Mouse (Mus musculus) ovary, postnatal 14 days (tissue): ENCODE data around the gene Ifnab.

Source experiments
- DNase-seq: peaks from one replicate; pipeline ENCODE4 v3.0.0; 2022; ENCODE audit warnings: low spot score

Gene Ifnab

GRCm38 (mm10) chr4:88691259-88691658, at the start of gene Ifnab:
Gene Ifnab, minus strand, starts transcription at chr4:88691359.
- no peak for DNase-seq

- no peak for DNase-seq
These were observed 47.9 kb upstream of the Ifnab start for GRCm38 (mm10) chr4:88739036-88739435.

GRCm38 (mm10) chr4:88738480-88738879, 47.3 kb upstream of the Ifnab start:
- peak; percentile 66 for DNase-seq

- no peak for DNase-seq
These were observed 36.2 kb upstream of the Ifnab start for GRCm38 (mm10) chr4:88727324-88727723.

- DNase-seq = no peak
These were observed 35.6 kb upstream of the Ifnab start for GRCm38 (mm10) chr4:88726727-88727126.

- DNase-seq = no peak
These were observed 32.4 kb upstream of the Ifnab start for GRCm38 (mm10) chr4:88723497-88724090.

- DNase-seq = peak; percentile 83
These were observed 30.9 kb upstream of the Ifnab start, which contains the start of the genes Gm26566 and Klhl9 for GRCm38 (mm10) chr4:88721791-88722721. Gene Gm26566, plus strand, starts transcription at chr4:88721805. Gene Klhl9, minus strand, starts transcription at chr4:88722465.

- no peak for DNase-seq
These were observed 27.6 kb upstream of the Ifnab start for GRCm38 (mm10) chr4:88718715-88719114.

- DNase-seq = no peak
These were observed 23.9 kb upstream of the Ifnab start for GRCm38 (mm10) chr4:88715059-88715458.

- no peak for DNase-seq
These were observed 23.1 kb upstream of the Ifnab start for GRCm38 (mm10) chr4:88714281-88714680.

- DNase-seq = no peak
These were observed 16.1 kb upstream of the Ifnab start for GRCm38 (mm10) chr4:88707128-88707826.

GRCm38 (mm10) chr4:88705924-88706323, 14.8 kb upstream of the Ifnab start:
- DNase-seq = no peak

- DNase-seq = no peak
These were observed 8.1 kb upstream of the Ifnab start for GRCm38 (mm10) chr4:88699301-88699700.

- no peak for DNase-seq
These were observed 7.6 kb upstream of the Ifnab start for GRCm38 (mm10) chr4:88698781-88699180.

- no peak for DNase-seq
These were observed 6.6 kb upstream of the Ifnab start for GRCm38 (mm10) chr4:88697753-88698152.

GRCm38 (mm10) chr4:88697108-88697507, 5.9 kb upstream of the Ifnab start:
- DNase-seq = no peak

GRCm38 (mm10) chr4:88696237-88696884, 5.2 kb upstream of the Ifnab start:
- peak; percentile 82 for DNase-seq

- DNase-seq = no peak
These were observed 2.2 kb upstream of the Ifnab start for GRCm38 (mm10) chr4:88693392-88693791.

- no peak for DNase-seq
These were observed 1.4 kb upstream of the Ifnab start for GRCm38 (mm10) chr4:88692537-88692936.

- DNase-seq = no peak
These were observed 7.3 kb downstream of the Ifnab start, which contains the start of gene Ifna2 for GRCm38 (mm10) chr4:88683812-88684211. Gene Ifna2, minus strand, starts transcription at chr4:88683912.

- no peak for DNase-seq
These were observed 9.8 kb downstream of the Ifnab start for GRCm38 (mm10) chr4:88681353-88681752.

- no peak for DNase-seq
These were observed 10.8 kb downstream of the Ifnab start for GRCm38 (mm10) chr4:88680362-88680761.
